Mouse (Mus musculus) layer of hippocampus, adult 11-12 months (tissue): ENCODE results near the gene Zfp853.

Source experiments
- DNase-seq: peaks from one replicate; pipeline ENCODE4 v3.0.0; 2022; ENCODE audit warnings: low spot score

Zfp853 gene

DNA sequence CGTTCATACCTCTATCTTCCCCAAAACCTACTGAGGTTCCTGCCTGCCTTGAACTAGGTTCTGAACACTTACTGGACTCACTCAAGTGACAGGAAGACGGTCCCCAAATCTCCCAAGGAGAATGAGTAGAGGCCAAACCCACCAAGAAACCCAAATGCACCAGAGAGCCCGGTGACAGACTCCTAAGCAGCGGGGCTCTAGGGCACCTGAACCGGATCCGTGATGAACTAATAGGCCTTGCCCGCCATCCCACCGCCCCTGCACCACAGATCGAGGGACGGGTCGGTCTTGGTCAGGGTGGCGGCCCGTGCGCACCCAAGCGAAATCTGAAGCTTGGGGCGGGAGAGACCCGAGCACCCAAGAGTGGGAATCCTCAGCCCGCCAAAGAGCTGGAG is 40.6 kb downstream of the Zfp853 start:
- DNase-seq, result no peak

GRCm38 (mm10) chr5:143252039-143252438 is 41.4 kb downstream of the Zfp853 start:
- no peak for DNase-seq

- no peak for DNase-seq
Observed at GRCm38 (mm10) chr5:143244926-143245325, 48.5 kb downstream of the Zfp853 start.
